Comparison of ENCODE assay signal across 10 mouse cellular contexts in the genomic region with DNA sequence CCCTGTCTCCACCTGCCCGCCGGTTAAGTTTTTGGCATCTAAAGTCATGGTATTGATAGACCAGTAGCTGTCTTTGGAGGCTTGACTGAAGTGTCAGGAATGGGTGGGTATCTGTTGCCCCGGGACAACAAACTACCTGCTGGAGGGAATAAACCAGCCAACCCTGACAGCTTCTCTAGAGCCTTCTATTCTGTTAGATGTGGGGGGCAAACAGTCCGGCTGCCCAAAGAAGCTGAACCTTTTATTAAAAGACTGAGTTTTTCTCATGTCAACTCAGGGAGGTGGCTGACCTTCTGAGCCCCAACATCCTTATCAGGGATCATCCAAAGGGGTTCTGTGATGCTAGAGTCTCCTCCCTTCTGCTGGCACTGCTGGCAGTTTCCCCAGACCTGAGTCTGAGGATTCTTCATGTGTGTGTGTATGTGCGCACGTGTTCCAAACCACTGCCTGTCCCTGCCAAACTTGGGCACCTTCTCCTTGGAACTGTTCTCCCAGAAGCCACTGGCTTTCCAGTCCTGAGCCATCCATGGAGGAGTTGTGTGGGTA. TPM values are rescaled to one million over a fixed set of nuclear protein-coding genes. Genes with fewer than 3 reads are reported as not detected.
DNase-seq lines count a peak whose midpoint lies in the region; ATAC-seq and TF ChIP-seq lines count a peak whose summit lies in the region.
"Had no signal": no experiment of that assay in that cellular context is flagged by ENCODE, and none has a peak within 500 bp of the region (broad histone marks: within the 10 kb centered on the region; RNA-seq: fewer than 3 reads in every experiment).

No protein-coding gene starts in this region.

- peak overlapping the region; percentile 80 for H3K4me2 ChIP-seq in lung, embryonic 15.5 days
- H3K4me2 ChIP-seq in embryonic facial prominence, embryonic 13.5 days, result peak overlapping the region; percentile 65; the same call in 1 of the 2 replicates
- H3K4me2 ChIP-seq in intestine, embryonic 15.5 days (replicated peaks), result peak overlapping the region; percentile 85
- H3K4me2 ChIP-seq in myocyte (ENCODE audit: low read depth), result peak overlapping the region; percentile 67
- no peak overlapping the region for H3K4me2 ChIP-seq in hindbrain, embryonic 11.5 days (replicated peaks; ENCODE audit: low read depth, low read length)

- H3K9me3 ChIP-seq in lung, embryonic 15.5 days, result no peaks in the 10 kb centered on the region
- H3K9me3 ChIP-seq in embryonic facial prominence, embryonic 13.5 days, result no peaks in the 10 kb centered on the region; the same call in 1 of the 2 replicates
- H3K9me3 ChIP-seq in intestine, embryonic 15.5 days, result no peaks in the 10 kb centered on the region
- no peaks in the 10 kb centered on the region for H3K9me3 ChIP-seq in hindbrain, embryonic 11.5 days (ENCODE audit: control insufficient read depth, low read length)
- H3K9me3 ChIP-seq: hindbrain, embryonic 12.5 days had no signal

- DNase-seq in lung, adult 18-20 months, result no peak
- DNase-seq in embryo, embryonic 10.5 days (ENCODE audit: low spot score), result no peak
- DNase-seq in hindbrain, embryonic 11.5 days (ENCODE audit: low spot score), result no peak
- DNase-seq: layer of hippocampus, adult 9-11 months; right cerebral cortex, adult 18-20 months had no signal

- ATAC-seq in lung, embryonic 15.5 days (ENCODE audit: borderline replicate concordance, extremely low read depth, low FRiP score, low TSS enrichment), result no peak
- no peak for ATAC-seq in embryonic facial prominence, embryonic 13.5 days (ENCODE audit: insufficient number of reproducible peaks, insufficient read depth, low FRiP score, low TSS enrichment, low read depth)
- no peak for ATAC-seq in intestine, embryonic 15.5 days
- no peak for ATAC-seq in hindbrain, embryonic 11.5 days (ENCODE audit: low FRiP score)

- H3K4me3 ChIP-seq in lung, embryonic 15.5 days, result peak overlapping the region; percentile 46
- H3K4me3 ChIP-seq in embryonic facial prominence, embryonic 13.5 days, result peak overlapping the region; percentile 46; the same call in 1 of the 2 replicates
- H3K4me3 ChIP-seq in intestine, embryonic 15.5 days (replicated peaks), result 0 out of 2 replicates have a peak overlapping the region, but pooled peaks have one; percentile 46
- H3K4me3 ChIP-seq in myocyte, result peak overlapping the region; percentile 27
- no peak overlapping the region for H3K4me3 ChIP-seq in hindbrain, embryonic 11.5 days (ENCODE audit: low read depth, low read length)

- H3K36me3 ChIP-seq in lung, embryonic 15.5 days, result no peaks in the 10 kb centered on the region
- no peaks in the 10 kb centered on the region for H3K36me3 ChIP-seq in embryonic facial prominence, embryonic 13.5 days
- no peaks in the 10 kb centered on the region for H3K36me3 ChIP-seq in intestine, embryonic 15.5 days
- H3K36me3 ChIP-seq in myocyte (ENCODE audit: control insufficient read depth, insufficient read depth), result no peaks in the 10 kb centered on the region
- H3K36me3 ChIP-seq in hindbrain, embryonic 11.5 days (ENCODE audit: control insufficient read depth, insufficient read depth, low read length), result no peaks in the 10 kb centered on the region
- H3K36me3 ChIP-seq: hindbrain, embryonic 12.5 days had no signal

- H3K27me3 ChIP-seq in lung, embryonic 15.5 days, result peaks cover 33% of the 10 kb centered on the region
- peaks cover 35% of the 10 kb centered on the region for H3K27me3 ChIP-seq in embryonic facial prominence, embryonic 13.5 days
- peaks cover 2% of the 10 kb centered on the region; the same call in 1 of the 2 replicates for H3K27me3 ChIP-seq in intestine, embryonic 15.5 days (replicated peaks)
- no peaks in the 10 kb centered on the region for H3K27me3 ChIP-seq in myocyte (ENCODE audit: control insufficient read depth, insufficient read depth, insufficient read length)
- peaks cover 12% of the 10 kb centered on the region for H3K27me3 ChIP-seq in hindbrain, embryonic 11.5 days (ENCODE audit: control insufficient read depth, insufficient read depth, low read length)

- no peak for TF ChIP-seq POLR2A in myocyte (IDR thresholded peaks at IDR 0.05; ENCODE audit: insufficient read length, low read depth)

- H3K79me2 ChIP-seq in myocyte (ENCODE audit: control insufficient read depth, insufficient read depth), result peaks cover 46% of the 10 kb centered on the region

- WGBS in lung, embryonic 15.5 days, result 75% methylated on average over 6 of the region's 6 CpGs
- 88% methylated on average over 6 of the region's 6 CpGs for WGBS in embryonic facial prominence, embryonic 13.5 days
- 85% methylated on average over 6 of the region's 6 CpGs for WGBS in intestine, embryonic 15.5 days
- WGBS in hindbrain, embryonic 11.5 days, result 80% methylated on average over 6 of the region's 6 CpGs

- peak overlapping the region; percentile 13 for H3ac ChIP-seq in myocyte (ENCODE audit: control insufficient read depth, insufficient read length)

- no peak overlapping the region for H3K9ac ChIP-seq in lung, embryonic 15.5 days
- no peak overlapping the region; the same call in 1 of the 2 replicates for H3K9ac ChIP-seq in embryonic facial prominence, embryonic 13.5 days
- H3K9ac ChIP-seq in intestine, embryonic 15.5 days, result no peak overlapping the region
- no peak overlapping the region for H3K9ac ChIP-seq in hindbrain, embryonic 11.5 days (ENCODE audit: low read depth, low read length)

- H3K4me1 ChIP-seq in lung, embryonic 15.5 days, result peaks cover 9% of the 10 kb centered on the region; the same call in 1 of the 2 replicates
- H3K4me1 ChIP-seq in embryonic facial prominence, embryonic 13.5 days, result peaks cover 11% of the 10 kb centered on the region; the same call in 1 of the 2 replicates
- peaks cover 5% of the 10 kb centered on the region; the same call in 1 of the 2 replicates for H3K4me1 ChIP-seq in intestine, embryonic 15.5 days (replicated peaks)
- 0 out of 2 replicates have a peak, but pooled peaks cover 5% of the 10 kb centered on the region for H3K4me1 ChIP-seq in hindbrain, embryonic 11.5 days (replicated peaks; ENCODE audit: control insufficient read depth, insufficient read depth, low read length)

- H3K27ac ChIP-seq in lung, embryonic 15.5 days, result no peak overlapping the region
- H3K27ac ChIP-seq in embryonic facial prominence, embryonic 13.5 days, result no peak overlapping the region
- no peak overlapping the region for H3K27ac ChIP-seq in intestine, embryonic 15.5 days
- H3K27ac ChIP-seq in hindbrain, embryonic 11.5 days (ENCODE audit: low read depth, low read length), result no peak overlapping the region
- H3K27ac ChIP-seq: hindbrain, embryonic 12.5 days had no signal

TF ChIP-seq in myocyte, 11 proteins besides CTCF, POLR2A, EP300 and RAD21:
- TF ChIP-seq TCF3 (IDR thresholded peaks at IDR 0.05; ENCODE audit: insufficient read length, low read depth) (no peak), SRF (IDR thresholded peaks at IDR 0.05; ENCODE audit: control insufficient read depth, insufficient read length, low read depth) (no peak), POLR2AphosphoS2 (IDR thresholded peaks at IDR 0.05; ENCODE audit: insufficient read length, low read depth) (no peak), CEBPB (IDR thresholded peaks at IDR 0.05; ENCODE audit: insufficient read depth, poor library complexity, severe bottlenecking) (no peak), USF1 (IDR thresholded peaks at IDR 0.05; ENCODE audit: low read depth) (no peak), MAX (IDR thresholded peaks at IDR 0.05; ENCODE audit: low read depth) (no peak), MYOD1 (IDR thresholded peaks at IDR 0.05; ENCODE audit: control insufficient read depth in 1 of 3, insufficient read length in 2 of 3, low read depth in 2 of 3) (no peak), TCF12 (IDR thresholded peaks at IDR 0.05; ENCODE audit: insufficient read depth, poor library complexity, severe bottlenecking) (no peak), MYOG (IDR thresholded peaks at IDR 0.05; ENCODE audit: control insufficient read depth in 1 of 3, insufficient read depth in 1 of 3, insufficient read length in 2 of 3, low read depth in 2 of 3) (no peak), E2F4 (IDR thresholded peaks at IDR 0.05; ENCODE audit: insufficient read depth) (no peak), REST (IDR thresholded peaks at IDR 0.05; ENCODE audit: insufficient read depth, insufficient read length) (no peak)
TF ChIP-seq in myocyte: peak in this region for 0.

RNA-seq across cellular contexts. Expression of gene Dapk2, which starts 0.9 kb away (rescaled TPM):
- polyA plus RNA-seq in lung, embryonic 15.5 days (2015; fragmentation: Nextera tagmentation; extraction: Ambion mirVana), result 14.9 and 16.8 TPM in 2 replicates
- 5.3 and 6.7 TPM in 2 replicates for polyA plus RNA-seq in embryonic facial prominence, embryonic 13.5 days (2015; fragmentation: Nextera tagmentation; extraction: Ambion mirVana)
- polyA plus RNA-seq in intestine, embryonic 15.5 days (2015; fragmentation: Nextera tagmentation; extraction: Ambion mirVana), result 6.0 and 7.2 TPM in 2 replicates
- 51.3 TPM for polyA plus RNA-seq in myocyte (2012; fragmentation: generic; extraction: Trizol)
- 2.7 and 4.4 TPM in 2 replicates for polyA plus RNA-seq in hindbrain, embryonic 11.5 days (2014; fragmentation: Nextera tagmentation; extraction: Ambion mirVana)

RNA-seq across cellular contexts. Expression of gene Ciao2a, which starts 32.5 kb away (rescaled TPM):
- 148 and 149 TPM in 2 replicates for polyA plus RNA-seq in lung, embryonic 15.5 days (2015; fragmentation: Nextera tagmentation; extraction: Ambion mirVana)
- 177 and 184 TPM in 2 replicates for polyA plus RNA-seq in embryonic facial prominence, embryonic 13.5 days (2015; fragmentation: Nextera tagmentation; extraction: Ambion mirVana)
- polyA plus RNA-seq in intestine, embryonic 15.5 days (2015; fragmentation: Nextera tagmentation; extraction: Ambion mirVana), result 215 and 218 TPM in 2 replicates
- 42.4 TPM for polyA plus RNA-seq in myocyte (2012; fragmentation: generic; extraction: Trizol)
- 144 and 146 TPM in 2 replicates for polyA plus RNA-seq in hindbrain, embryonic 11.5 days (2014; fragmentation: Nextera tagmentation; extraction: Ambion mirVana)

RNA-seq across cellular contexts. Expression of gene Snx1, which starts 32.6 kb away (rescaled TPM):
- polyA plus RNA-seq in lung, embryonic 15.5 days (2015; fragmentation: Nextera tagmentation; extraction: Ambion mirVana), result 117 and 126 TPM in 2 replicates
- 119 and 131 TPM in 2 replicates for polyA plus RNA-seq in embryonic facial prominence, embryonic 13.5 days (2015; fragmentation: Nextera tagmentation; extraction: Ambion mirVana)
- 137 and 144 TPM in 2 replicates for polyA plus RNA-seq in intestine, embryonic 15.5 days (2015; fragmentation: Nextera tagmentation; extraction: Ambion mirVana)
- polyA plus RNA-seq in myocyte (2012; fragmentation: generic; extraction: Trizol), result 82.9 TPM
- polyA plus RNA-seq in hindbrain, embryonic 11.5 days (2014; fragmentation: Nextera tagmentation; extraction: Ambion mirVana), result 127 and 140 TPM in 2 replicates
